Mouse (Mus musculus) small intestine, adult 2 months (tissue): ENCODE results near the gene Lrrc1.

Experiments
- CTCF ChIP-seq: fragments of 200-500 bp; IDR thresholded peaks from 2 replicates; pipeline ENCODE4 v1.5.1; 2012; ENCODE audit warnings: low read depth, mild to moderate bottlenecking, control low read depth, inconsistent platforms, low read length, moderate library complexity, mixed read lengths; ENCODE audit not compliant: insufficient replicate concordance, insufficient read length; ENCODE audit errors: extremely low read depth
- POLR2A ChIP-seq: fragments of 200-500 bp; IDR thresholded peaks from 2 replicates; pipeline ENCODE4 v1.6.1; 2012; ENCODE audit warnings: low read depth, mild to moderate bottlenecking, control low read depth, inconsistent platforms, low read length, moderate library complexity

- TF ChIP-seq CTCF (peak; percentile 54; the same call in 1 of the 2 replicates), POLR2A (no peak)
Observed at GRCm38 (mm10) chr9:77579827-77580226, 35.2 kb upstream of the Lrrc1 start.
